26 mouse cellular contexts compared by ENCODE assay signal in genomic region chr1:184351760-184352159, GRCm38 (mm10).
DNase-seq lines count a peak whose midpoint lies in the region; ATAC-seq lines count a peak whose summit lies in the region.
"Had no signal": no experiment of that assay in that cellular context is flagged by ENCODE, and none has a peak within 500 bp of the region (broad histone marks: within the 10 kb centered on the region; RNA-seq: fewer than 3 reads in every experiment).

No protein-coding gene starts in this region.

- intact Hi-C loops in heart, postnatal 14 days (cut with DNase I) = no loop called here

- no peaks in the 10 kb centered on the region for H3K36me3 ChIP-seq in heart, embryonic 10.5 days
- no peaks in the 10 kb centered on the region for H3K36me3 ChIP-seq in liver, embryonic 13.5 days
- H3K36me3 ChIP-seq in stomach, embryonic 14.5 days (ENCODE audit: control insufficient read depth, insufficient read depth, low read length) = no peaks in the 10 kb centered on the region
- H3K36me3 ChIP-seq: embryonic facial prominence, embryonic 13.5 days; heart, embryonic 15.5 days; hindbrain, embryonic 15.5 days; kidney, embryonic 15.5 days; lung, embryonic 15.5 days; midbrain, embryonic 10.5 days; neural tube, embryonic 15.5 days had no signal

- H3K4me1 ChIP-seq in heart, embryonic 10.5 days = peaks cover 12% of the 10 kb centered on the region; the same call in 1 of the 2 replicates
- H3K4me1 ChIP-seq in liver, embryonic 13.5 days (replicated peaks) = peaks cover 16% of the 10 kb centered on the region
- no peaks in the 10 kb centered on the region for H3K4me1 ChIP-seq in stomach, embryonic 14.5 days (ENCODE audit: control insufficient read depth, insufficient read depth, low read length)
- H3K4me1 ChIP-seq: embryonic facial prominence, embryonic 13.5 days; heart, embryonic 15.5 days; hindbrain, embryonic 15.5 days; kidney, embryonic 15.5 days; midbrain, embryonic 10.5 days; neural tube, embryonic 15.5 days had no signal

- H3K27me3 ChIP-seq in heart, embryonic 10.5 days (ENCODE audit: insufficient read depth, poor library complexity, severe bottlenecking) = no peaks in the 10 kb centered on the region
- no peaks in the 10 kb centered on the region for H3K27me3 ChIP-seq in liver, embryonic 13.5 days
- no peaks in the 10 kb centered on the region for H3K27me3 ChIP-seq in stomach, embryonic 14.5 days (ENCODE audit: control insufficient read depth, insufficient read depth, low read length)
- H3K27me3 ChIP-seq: heart, embryonic 15.5 days; hindbrain, embryonic 15.5 days; kidney, embryonic 15.5 days; lung, embryonic 15.5 days; neural tube, embryonic 15.5 days had no signal

- H3K27ac ChIP-seq in heart, embryonic 10.5 days = peak overlapping the region; percentile 59
- no peak overlapping the region for H3K27ac ChIP-seq in liver, embryonic 13.5 days
- H3K27ac ChIP-seq in stomach, embryonic 14.5 days (ENCODE audit: low read length) = no peak overlapping the region
- H3K27ac ChIP-seq: embryonic facial prominence, embryonic 13.5 days; heart, embryonic 15.5 days; hindbrain, embryonic 15.5 days; kidney, embryonic 15.5 days; left cerebral cortex, adult 2 months; lung, embryonic 15.5 days; midbrain, embryonic 10.5 days; neural tube, embryonic 15.5 days had no signal

- H3K9me3 ChIP-seq in heart, embryonic 10.5 days = no peaks in the 10 kb centered on the region
- no peaks in the 10 kb centered on the region for H3K9me3 ChIP-seq in liver, embryonic 13.5 days (replicated peaks)
- H3K9me3 ChIP-seq in stomach, embryonic 14.5 days (ENCODE audit: control insufficient read depth, low read depth, low read length) = no peaks in the 10 kb centered on the region
- H3K9me3 ChIP-seq: embryonic facial prominence, embryonic 13.5 days; heart, embryonic 15.5 days; hindbrain, embryonic 15.5 days; kidney, embryonic 15.5 days; lung, embryonic 15.5 days; midbrain, embryonic 10.5 days; neural tube, embryonic 15.5 days had no signal

- peak; percentile 96 for ATAC-seq in liver, embryonic 13.5 days (ENCODE audit: low read depth)
- ATAC-seq in stomach, embryonic 14.5 days (ENCODE audit: insufficient number of reproducible peaks, insufficient read depth, low FRiP score, low read depth) = peak; percentile 65; the same call in 1 of the 2 replicates
- ATAC-seq in erythroblast, adult 5-6 weeks (replicated peaks; ENCODE audit: low FRiP score, poor library complexity, severe bottlenecking) = no peak
- ATAC-seq: forebrain, embryonic 14.5 days had no signal

- DNase-seq in heart, embryonic 10.5 days (ENCODE audit: low spot score) = peak; percentile 83
- DNase-seq in heart, postnatal 14 days = no peak
- peak; percentile 27 for DNase-seq in c-Kit-positive CD71-positive TER-119-positive erythroid progenitor cells, embryonic 14.5 days (ENCODE audit: low spot score)
- peak; percentile 35 for DNase-seq in liver, embryonic 13.5 days
- no peak for DNase-seq in frontal cortex, adult 2 months (ENCODE audit: extremely low spot score in 1 of 2, low spot score in 1 of 2)
- DNase-seq in layer of hippocampus, adult 18-20 months (ENCODE audit: low spot score in 2 of 2) = no peak
- DNase-seq: adrenal gland, postnatal 36 days; cerebellum, adult 18-20 months; cerebellum, postnatal 14 days; kidney, adult 11 months; kidney, postnatal 4 days; lung, postnatal 4 days; right cerebral cortex, adult 18-20 months; right cerebral cortex, postnatal 4 days; thymus, postnatal 25 days had no signal

- 27% methylated on average over 5 of the region's 5 CpGs for WGBS in heart, embryonic 10.5 days
- WGBS in liver, embryonic 13.5 days (ENCODE audit: insufficient replicate concordance) = 15% methylated on average over 5 of the region's 5 CpGs
- 67% methylated on average over 5 of the region's 5 CpGs for WGBS in stomach, embryonic 14.5 days

- H3K4me2 ChIP-seq in liver, embryonic 13.5 days = peak overlapping the region; percentile 21
- H3K4me2 ChIP-seq in stomach, embryonic 14.5 days (replicated peaks; ENCODE audit: low read depth, low read length) = no peak overlapping the region
- H3K4me2 ChIP-seq: embryonic facial prominence, embryonic 13.5 days; heart, embryonic 15.5 days; hindbrain, embryonic 15.5 days; kidney, embryonic 15.5 days; lung, embryonic 15.5 days; neural tube, embryonic 15.5 days had no signal

- H3K9ac ChIP-seq in liver, embryonic 13.5 days = 0 out of 2 replicates have a peak overlapping the region, but pooled peaks have one; percentile 4
- H3K9ac ChIP-seq in stomach, embryonic 14.5 days (replicated peaks; ENCODE audit: low read depth, low read length) = no peak overlapping the region
- H3K9ac ChIP-seq: embryonic facial prominence, embryonic 13.5 days; heart, embryonic 15.5 days; hindbrain, embryonic 15.5 days; kidney, embryonic 15.5 days; lung, embryonic 15.5 days; neural tube, embryonic 15.5 days had no signal

- H3K4me3 ChIP-seq in heart, embryonic 10.5 days = no peak overlapping the region
- no peak overlapping the region for H3K4me3 ChIP-seq in liver, embryonic 13.5 days (replicated peaks)
- H3K4me3 ChIP-seq in stomach, embryonic 14.5 days (ENCODE audit: low read depth, low read length) = no peak overlapping the region
- H3K4me3 ChIP-seq: embryonic facial prominence, embryonic 13.5 days; heart, embryonic 15.5 days; hindbrain, embryonic 15.5 days; kidney, embryonic 15.5 days; left cerebral cortex, adult 2 months; lung, embryonic 15.5 days; midbrain, embryonic 10.5 days; neural tube, embryonic 15.5 days had no signal

Comparison
In these comparisons a context has a peak if more than half of its experiments do, and no peak if none do; other contexts are left out.
1. DNase-seq: peak in heart, embryonic 10.5 days (single experiment), c-Kit-positive CD71-positive TER-119-positive erythroid progenitor cells, embryonic 14.5 days (single experiment) and liver, embryonic 13.5 days (single experiment); none in heart, postnatal 14 days (0 of 2), frontal cortex, adult 2 months (0 of 2) and layer of hippocampus, adult 18-20 months (0 of 2).